ENCODE assay signal across 8 mouse cellular contexts in genomic region chr10:128344568-128345275, GRCm38 (mm10). TPM values are rescaled to one million over a fixed set of nuclear protein-coding genes. Genes with fewer than 3 reads are reported as not detected.
DNase-seq lines count a peak whose midpoint lies in the region; ATAC-seq lines count a peak whose summit lies in the region.

No protein-coding gene starts in this region.

- H3K4me3 ChIP-seq in limb, embryonic 12.5 days (replicated peaks): no peak overlapping the region
- H3K4me3 ChIP-seq in limb, embryonic 10.5 days: no peak overlapping the region
- H3K4me3 ChIP-seq in midbrain, embryonic 15.5 days: no peak overlapping the region
- peak overlapping the region; percentile 10; the same call in 1 of the 2 replicates for H3K4me3 ChIP-seq in stomach, embryonic 15.5 days (replicated peaks)

- no peak for DNase-seq in limb, embryonic 10.5 days (ENCODE audit: low spot score)
- DNase-seq in adrenal gland, postnatal 36 days: peak; percentile 89 to 91
- peak; percentile 39 to 53 for DNase-seq in frontal cortex, postnatal 10 days (ENCODE audit: low spot score in 2 of 2)
- DNase-seq in induced T-regulatory cell, adult 2 months (ENCODE audit: low read depth): peak; percentile 96
- peak; percentile 56 to 60 for DNase-seq in left cerebral cortex, postnatal 36 days (ENCODE audit: low spot score in 2 of 2)

- intact Hi-C loops in left cerebral cortex, postnatal 36 days (cut with DNase I): no loop called here

- ATAC-seq in limb, embryonic 12.5 days (ENCODE audit: insufficient number of reproducible peaks, insufficient read depth, low FRiP score, low TSS enrichment, low read depth): no peak
- no peak for ATAC-seq in midbrain, embryonic 15.5 days (replicated peaks)
- ATAC-seq in stomach, embryonic 15.5 days (ENCODE audit: insufficient read depth, low FRiP score, low read depth): peak; percentile 86

- peaks cover 23% of the 10 kb centered on the region for H3K36me3 ChIP-seq in limb, embryonic 12.5 days
- H3K36me3 ChIP-seq in limb, embryonic 10.5 days: peaks cover 52% of the 10 kb centered on the region
- no peaks in the 10 kb centered on the region for H3K36me3 ChIP-seq in midbrain, embryonic 15.5 days (replicated peaks)
- H3K36me3 ChIP-seq in stomach, embryonic 15.5 days: no peaks in the 10 kb centered on the region; the same call in 1 of the 2 replicates

- H3K9ac ChIP-seq in limb, embryonic 12.5 days (replicated peaks): peak overlapping the region; percentile 18; the same call in 1 of the 2 replicates
- no peak overlapping the region for H3K9ac ChIP-seq in midbrain, embryonic 15.5 days
- no peak overlapping the region for H3K9ac ChIP-seq in stomach, embryonic 15.5 days

- WGBS in limb, embryonic 12.5 days: 72% methylated on average over 7 of the region's 7 CpGs
- WGBS in limb, embryonic 10.5 days: 78% methylated on average over 7 of the region's 7 CpGs
- 48% methylated on average over 7 of the region's 7 CpGs for WGBS in midbrain, embryonic 15.5 days
- WGBS in stomach, embryonic 15.5 days: 21% methylated on average over 7 of the region's 7 CpGs

- no peaks in the 10 kb centered on the region for H3K9me3 ChIP-seq in limb, embryonic 12.5 days
- no peaks in the 10 kb centered on the region for H3K9me3 ChIP-seq in limb, embryonic 10.5 days (replicated peaks)
- no peaks in the 10 kb centered on the region for H3K9me3 ChIP-seq in midbrain, embryonic 15.5 days
- no peaks in the 10 kb centered on the region for H3K9me3 ChIP-seq in stomach, embryonic 15.5 days

- H3K4me1 ChIP-seq in limb, embryonic 12.5 days (replicated peaks): peaks cover 5% of the 10 kb centered on the region; the same call in 1 of the 2 replicates
- no peaks in the 10 kb centered on the region for H3K4me1 ChIP-seq in limb, embryonic 10.5 days
- H3K4me1 ChIP-seq in midbrain, embryonic 15.5 days: peaks cover 16% of the 10 kb centered on the region; the same call in 1 of the 2 replicates
- peaks cover 11% of the 10 kb centered on the region for H3K4me1 ChIP-seq in stomach, embryonic 15.5 days

- H3K4me2 ChIP-seq in limb, embryonic 12.5 days: no peak overlapping the region
- no peak overlapping the region for H3K4me2 ChIP-seq in midbrain, embryonic 15.5 days
- peak overlapping the region; percentile 34 for H3K4me2 ChIP-seq in stomach, embryonic 15.5 days

- peak overlapping the region; percentile 56; the same call in 1 of the 2 replicates for H3K27ac ChIP-seq in limb, embryonic 12.5 days
- H3K27ac ChIP-seq in limb, embryonic 10.5 days: no peak overlapping the region
- H3K27ac ChIP-seq in midbrain, embryonic 15.5 days: peak overlapping the region; percentile 27; the same call in 1 of the 2 replicates
- peak overlapping the region; percentile 84 for H3K27ac ChIP-seq in stomach, embryonic 15.5 days

- H3K27me3 ChIP-seq in limb, embryonic 12.5 days: no peaks in the 10 kb centered on the region
- no peaks in the 10 kb centered on the region for H3K27me3 ChIP-seq in limb, embryonic 10.5 days (ENCODE audit: low read depth, poor library complexity, severe bottlenecking)
- no peaks in the 10 kb centered on the region for H3K27me3 ChIP-seq in midbrain, embryonic 15.5 days (replicated peaks)
- H3K27me3 ChIP-seq in stomach, embryonic 15.5 days (replicated peaks): no peaks in the 10 kb centered on the region

RNA-seq across cellular contexts. Expression of gene Cs, which starts 7.2 kb away (rescaled TPM):
- 178 and 181 TPM in 2 replicates for polyA plus RNA-seq in limb, embryonic 12.5 days (2016; fragmentation: Nextera tagmentation; extraction: Ambion mirVana)
- 248 and 251 TPM in 2 replicates for polyA plus RNA-seq in limb, embryonic 10.5 days (2016; fragmentation: Nextera tagmentation; extraction: Ambion mirVana)
- 100 to 1,000 TPM; 369 to 370 TPM for total RNA-seq in adrenal gland, postnatal 36 days (2021)
- 100 to 1,000 TPM; 214 to 231 TPM for total RNA-seq in left cerebral cortex, postnatal 36 days (2021)
- 256 and 257 TPM in 2 replicates for polyA plus RNA-seq in midbrain, embryonic 15.5 days (2015; fragmentation: Nextera tagmentation; extraction: Ambion mirVana)
- 192 and 212 TPM in 2 replicates for polyA plus RNA-seq in stomach, embryonic 15.5 days (2015; fragmentation: Nextera tagmentation; extraction: Ambion mirVana)

RNA-seq across cellular contexts. Expression of gene Cnpy2, which starts 22.5 kb away (rescaled TPM):
- polyA plus RNA-seq in limb, embryonic 12.5 days (2016; fragmentation: Nextera tagmentation; extraction: Ambion mirVana): 351 and 359 TPM in 2 replicates
- 313 and 334 TPM in 2 replicates for polyA plus RNA-seq in limb, embryonic 10.5 days (2016; fragmentation: Nextera tagmentation; extraction: Ambion mirVana)
- total RNA-seq in adrenal gland, postnatal 36 days (2021): 100 to 1,000 TPM; 170 to 204 TPM
- total RNA-seq in left cerebral cortex, postnatal 36 days (2021): 10 to 100 TPM; 62.9 to 74.4 TPM
- 194 and 204 TPM in 2 replicates for polyA plus RNA-seq in midbrain, embryonic 15.5 days (2015; fragmentation: Nextera tagmentation; extraction: Ambion mirVana)
- polyA plus RNA-seq in stomach, embryonic 15.5 days (2015; fragmentation: Nextera tagmentation; extraction: Ambion mirVana): 331 and 344 TPM in 2 replicates

RNA-seq across cellular contexts. Expression of gene Coq10a, which starts 24.1 kb away (rescaled TPM):
- polyA plus RNA-seq in limb, embryonic 12.5 days (2016; fragmentation: Nextera tagmentation; extraction: Ambion mirVana): 15.5 and 15.8 TPM in 2 replicates
- polyA plus RNA-seq in limb, embryonic 10.5 days (2016; fragmentation: Nextera tagmentation; extraction: Ambion mirVana): 5.6 and 9.1 TPM in 2 replicates
- 10 to 100 TPM; 70.3 to 83.5 TPM for total RNA-seq in adrenal gland, postnatal 36 days (2021)
- 10 to 100 TPM; 62.0 to 63.2 TPM for total RNA-seq in left cerebral cortex, postnatal 36 days (2021)
- 42.6 and 44.2 TPM in 2 replicates for polyA plus RNA-seq in midbrain, embryonic 15.5 days (2015; fragmentation: Nextera tagmentation; extraction: Ambion mirVana)
- polyA plus RNA-seq in stomach, embryonic 15.5 days (2015; fragmentation: Nextera tagmentation; extraction: Ambion mirVana): 14.0 and 14.5 TPM in 2 replicates

RNA-seq across cellular contexts. Expression of gene Ankrd52, which starts 32.2 kb away (rescaled TPM):
- polyA plus RNA-seq in limb, embryonic 12.5 days (2016; fragmentation: Nextera tagmentation; extraction: Ambion mirVana): 13.5 and 14.8 TPM in 2 replicates
- 15.9 and 16.5 TPM in 2 replicates for polyA plus RNA-seq in limb, embryonic 10.5 days (2016; fragmentation: Nextera tagmentation; extraction: Ambion mirVana)
- 10 to 100 TPM; 56.4 to 70.6 TPM for total RNA-seq in adrenal gland, postnatal 36 days (2021)
- total RNA-seq in left cerebral cortex, postnatal 36 days (2021): 10 to 100 TPM; 49.3 to 61.7 TPM
- 15.0 and 15.6 TPM in 2 replicates for polyA plus RNA-seq in midbrain, embryonic 15.5 days (2015; fragmentation: Nextera tagmentation; extraction: Ambion mirVana)
- polyA plus RNA-seq in stomach, embryonic 15.5 days (2015; fragmentation: Nextera tagmentation; extraction: Ambion mirVana): 12.8 and 15.8 TPM in 2 replicates

RNA-seq across cellular contexts. Expression of gene Pan2, which starts 41.6 kb away (rescaled TPM):
- polyA plus RNA-seq in limb, embryonic 12.5 days (2016; fragmentation: Nextera tagmentation; extraction: Ambion mirVana): 42.3 and 42.5 TPM in 2 replicates
- 37.2 and 41.8 TPM in 2 replicates for polyA plus RNA-seq in limb, embryonic 10.5 days (2016; fragmentation: Nextera tagmentation; extraction: Ambion mirVana)
- total RNA-seq in adrenal gland, postnatal 36 days (2021): 10 to 100 TPM; 17.7 to 19.6 TPM
- 10 to 100 TPM; 11.3 to 17.2 TPM for total RNA-seq in left cerebral cortex, postnatal 36 days (2021)
- 21.9 and 24.0 TPM in 2 replicates for polyA plus RNA-seq in midbrain, embryonic 15.5 days (2015; fragmentation: Nextera tagmentation; extraction: Ambion mirVana)
- 27.1 and 31.2 TPM in 2 replicates for polyA plus RNA-seq in stomach, embryonic 15.5 days (2015; fragmentation: Nextera tagmentation; extraction: Ambion mirVana)
